Mouse (Mus musculus) cerebellum, adult 2 months (tissue): ENCODE measurements around the gene Thsd4.

Source experiments
- CTCF ChIP-seq: fragments of 200-500 bp; IDR thresholded peaks from 2 replicates; pipeline ENCODE4 v1.5.1; 2011; ENCODE audit warnings: low read depth, mild to moderate bottlenecking, control low read depth, low read length, moderate library complexity, borderline replicate concordance; ENCODE audit not compliant: insufficient read depth
- POLR2A ChIP-seq: fragments of 200-500 bp; IDR thresholded peaks from 2 replicates; pipeline ENCODE4 v1.6.1; 2011; ENCODE audit warnings: low read length, control low read depth, borderline replicate concordance; ENCODE audit not compliant: insufficient read depth

- no peak for TF ChIP-seq CTCF
- no peak for TF ChIP-seq POLR2A
These were observed 21.7 kb upstream of the Thsd4 start for GRCm38 (mm10) chr9:60543422-60544015.
